Mouse (Mus musculus) cerebellum, postnatal 14 days (tissue): ENCODE data around the gene Rab3b.
A peak's percentile ranks its signal among the peaks of the same experiment; 100 is the strongest.

Experiments
- DNase-seq, 2 experiments: peaks; one replicate each; pipeline ENCODE4 v3.0.0; 2021; ENCODE audit warnings: mixed read lengths in 2 of 2

Rab3b gene

GRCm38 (mm10) chr4:108959696-108960095 is 80.8 kb downstream of the Rab3b start:
- no peak for DNase-seq

- DNase-seq = no peak
Observed at GRCm38 (mm10) chr4:108960619-108961460, 82.0 kb downstream of the Rab3b start.

- no peak for DNase-seq
Observed at GRCm38 (mm10) chr4:108963017-108963416, 84.2 kb downstream of the Rab3b start.

- no peak for DNase-seq
Observed at GRCm38 (mm10) chr4:108969517-108969916, 90.7 kb downstream of the Rab3b start.

GRCm38 (mm10) chr4:108971054-108971453 is 92.2 kb downstream of the Rab3b start:
- no peak for DNase-seq

GRCm38 (mm10) chr4:108976458-108977071 is 97.7 kb downstream of the Rab3b start:
- peak; percentile 71 to 77 for DNase-seq

- no peak for DNase-seq
Observed at GRCm38 (mm10) chr4:108986833-108987472, 108.1 kb downstream of the Rab3b start.

- no peak for DNase-seq
Observed at GRCm38 (mm10) chr4:108987473-108987842, 108.6 kb downstream of the Rab3b start.

- no peak for DNase-seq
Observed at GRCm38 (mm10) chr4:108989430-108989829, 110.6 kb downstream of the Rab3b start.

- no peak for DNase-seq
Observed at GRCm38 (mm10) chr4:108990032-108990431, 111.2 kb downstream of the Rab3b start.

- DNase-seq = no peak
Observed at GRCm38 (mm10) chr4:108990571-108990970, 111.7 kb downstream of the Rab3b start.

GRCm38 (mm10) chr4:108991811-108992210 is 112.9 kb downstream of the Rab3b start:
- DNase-seq = no peak
